Mouse (Mus musculus): Measurements from ENCODE around the gene Klhdc8b. TPM values are rescaled to one million over a fixed set of nuclear protein-coding genes. Genes with fewer than 3 reads are reported as not detected.

Gene Klhdc8b
- polyA plus RNA-seq, 1 experiment from 2014 or later, result 32.5 TPM

GRCm38 (mm10) chr9:108456953-108457352, 4.4 kb downstream of the Klhdc8b start:
- no peaks in the 10 kb centered on the region for H3K9me3 ChIP-seq
- peaks cover 31% of the 10 kb centered on the region for H3K4me1 ChIP-seq
- no peaks in the 10 kb centered on the region for H3K36me3 ChIP-seq
- H3K4me3 ChIP-seq, result no peak overlapping the region
- ATAC-seq (ENCODE audit: insufficient number of reproducible peaks, low FRiP score, low TSS enrichment, low read depth), result no peak
- no peak overlapping the region for H3K27ac ChIP-seq
- 86% methylated on average over 10 of the region's 10 CpGs for WGBS
- no peak overlapping the region for H3K4me2 ChIP-seq
- no peak overlapping the region for H3K9ac ChIP-seq
- no peaks in the 10 kb centered on the region for H3K27me3 ChIP-seq

GRCm38 (mm10) chr9:108455747-108456571, 5.4 kb downstream of the Klhdc8b start:
- no peak overlapping the region for H3K4me3 ChIP-seq
- H3K9me3 ChIP-seq, result no peaks in the 10 kb centered on the region
- H3K4me1 ChIP-seq, result peaks cover 31% of the 10 kb centered on the region
- ATAC-seq (ENCODE audit: insufficient number of reproducible peaks, low FRiP score, low TSS enrichment, low read depth), result no peak
- no peak overlapping the region for H3K9ac ChIP-seq
- H3K27me3 ChIP-seq, result no peaks in the 10 kb centered on the region
- H3K4me2 ChIP-seq, result no peak overlapping the region
- 74% methylated on average over 12 of the region's 12 CpGs for WGBS
- no peaks in the 10 kb centered on the region for H3K36me3 ChIP-seq
- no peak overlapping the region for H3K27ac ChIP-seq

- H3K4me3 ChIP-seq, result no peak overlapping the region
- no peaks in the 10 kb centered on the region for H3K36me3 ChIP-seq
- no peaks in the 10 kb centered on the region for H3K9me3 ChIP-seq
- 85% methylated on average over 6 of the region's 6 CpGs for WGBS
- peaks cover 40% of the 10 kb centered on the region for H3K4me1 ChIP-seq
- no peak overlapping the region for H3K4me2 ChIP-seq
- no peak overlapping the region for H3K9ac ChIP-seq
- no peaks in the 10 kb centered on the region for H3K27me3 ChIP-seq
- no peak overlapping the region for H3K27ac ChIP-seq
- ATAC-seq (ENCODE audit: insufficient number of reproducible peaks, low FRiP score, low TSS enrichment, low read depth), result no peak
These were observed 7.0 kb downstream of the Klhdc8b start for GRCm38 (mm10) chr9:108454429-108454828.

- WGBS, result 65% methylated on average over 4 of the region's 4 CpGs
- Histone ChIP-seq H3K36me3 (peaks cover 9% of the 10 kb centered on the region), H3K27ac (peak overlapping the region; percentile 92), H3K4me2 (peak overlapping the region; percentile 90), H3K9ac (peak overlapping the region; percentile 76), H3K27me3 (no peaks in the 10 kb centered on the region), H3K4me1 (peaks cover 43% of the 10 kb centered on the region), H3K4me3 (peak overlapping the region; percentile 66; the same call in 1 of the 2 replicates), H3K9me3 (no peaks in the 10 kb centered on the region)
- ATAC-seq (ENCODE audit: insufficient number of reproducible peaks, low FRiP score, low TSS enrichment, low read depth), result no peak
These were observed 7.9 kb downstream of the Klhdc8b start for GRCm38 (mm10) chr9:108453458-108453857.

DNA sequence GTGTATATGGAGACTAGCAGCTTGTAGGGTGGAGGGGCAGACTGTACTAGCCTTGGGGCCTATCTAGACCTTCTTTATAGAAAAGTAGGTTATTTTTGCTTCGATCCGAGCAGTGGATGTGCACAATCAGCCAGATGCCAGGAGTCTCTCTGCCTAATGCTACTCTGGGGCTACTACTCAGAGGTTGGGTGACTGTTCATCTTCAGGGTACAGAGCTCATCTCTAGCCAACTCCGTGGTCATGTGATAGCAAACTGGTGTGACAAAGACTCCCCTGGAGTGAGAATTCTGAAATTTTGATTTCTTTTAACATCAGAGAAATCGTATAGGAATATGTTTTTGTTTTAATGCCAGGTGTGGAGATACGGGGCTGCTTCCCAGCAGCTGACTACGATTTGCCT, 8.5 kb downstream of the Klhdc8b start:
- peak overlapping the region; percentile 66 for H3K4me3 ChIP-seq
- H3K4me2 ChIP-seq, result peak overlapping the region; percentile 90
- peaks cover 43% of the 10 kb centered on the region for H3K4me1 ChIP-seq
- peaks cover 14% of the 10 kb centered on the region for H3K36me3 ChIP-seq
- no peaks in the 10 kb centered on the region for H3K27me3 ChIP-seq
- H3K9me3 ChIP-seq, result no peaks in the 10 kb centered on the region
- peak overlapping the region; percentile 92 for H3K27ac ChIP-seq
- ATAC-seq (ENCODE audit: insufficient number of reproducible peaks, low FRiP score, low TSS enrichment, low read depth), result no peak; the same call in 1 of the 2 replicates
- WGBS, result 24% methylated on average over 6 of the region's 6 CpGs
- H3K9ac ChIP-seq, result peak overlapping the region; percentile 76

GRCm38 (mm10) chr9:108452291-108452906, 9.0 kb downstream of the Klhdc8b start:
- WGBS, result under 1% methylated on average over 40 of the region's 40 CpGs
- H3K9me3 ChIP-seq, result no peaks in the 10 kb centered on the region
- H3K4me2 ChIP-seq, result peak overlapping the region; percentile 90
- peaks cover 43% of the 10 kb centered on the region for H3K4me1 ChIP-seq
- H3K4me3 ChIP-seq, result peak overlapping the region; percentile 66
- no peaks in the 10 kb centered on the region for H3K27me3 ChIP-seq
- H3K36me3 ChIP-seq, result peaks cover 19% of the 10 kb centered on the region
- H3K27ac ChIP-seq, result peak overlapping the region; percentile 92
- peak overlapping the region; percentile 76 for H3K9ac ChIP-seq
- peak; percentile 91 for ATAC-seq (ENCODE audit: insufficient number of reproducible peaks, low FRiP score, low TSS enrichment, low read depth)

GRCm38 (mm10) chr9:108451519-108452160, 9.7 kb downstream of the Klhdc8b start:
- peak overlapping the region; percentile 92 for H3K27ac ChIP-seq

GRCm38 (mm10) chr9:108451170-108451493, 10.2 kb downstream of the Klhdc8b start:
- H3K9me3 ChIP-seq, result no peaks in the 10 kb centered on the region
- peak overlapping the region; percentile 66 for H3K4me3 ChIP-seq
- 82% methylated on average over 6 of the region's 6 CpGs for WGBS
- H3K36me3 ChIP-seq, result peaks cover 20% of the 10 kb centered on the region
- peaks cover 43% of the 10 kb centered on the region for H3K4me1 ChIP-seq
- peak overlapping the region; percentile 90 for H3K4me2 ChIP-seq
- ATAC-seq (ENCODE audit: insufficient number of reproducible peaks, low FRiP score, low TSS enrichment, low read depth), result no peak
- H3K27me3 ChIP-seq, result no peaks in the 10 kb centered on the region
- no peak overlapping the region for H3K27ac ChIP-seq
- no peak overlapping the region for H3K9ac ChIP-seq

More at GRCm38 (mm10) chr9:108451519-108452160, 9.7 kb downstream of the Klhdc8b start:
- H3K4me1 ChIP-seq, result peaks cover 43% of the 10 kb centered on the region
- H3K9ac ChIP-seq, result peak overlapping the region; percentile 76
- H3K4me3 ChIP-seq, result peak overlapping the region; percentile 66
- no peaks in the 10 kb centered on the region for H3K27me3 ChIP-seq
- H3K9me3 ChIP-seq, result no peaks in the 10 kb centered on the region
- H3K36me3 ChIP-seq, result peaks cover 20% of the 10 kb centered on the region
- 40% methylated on average over 6 of the region's 6 CpGs for WGBS
- H3K4me2 ChIP-seq, result peak overlapping the region; percentile 90
- ATAC-seq (ENCODE audit: insufficient number of reproducible peaks, low FRiP score, low TSS enrichment, low read depth), result no peak

DNA sequence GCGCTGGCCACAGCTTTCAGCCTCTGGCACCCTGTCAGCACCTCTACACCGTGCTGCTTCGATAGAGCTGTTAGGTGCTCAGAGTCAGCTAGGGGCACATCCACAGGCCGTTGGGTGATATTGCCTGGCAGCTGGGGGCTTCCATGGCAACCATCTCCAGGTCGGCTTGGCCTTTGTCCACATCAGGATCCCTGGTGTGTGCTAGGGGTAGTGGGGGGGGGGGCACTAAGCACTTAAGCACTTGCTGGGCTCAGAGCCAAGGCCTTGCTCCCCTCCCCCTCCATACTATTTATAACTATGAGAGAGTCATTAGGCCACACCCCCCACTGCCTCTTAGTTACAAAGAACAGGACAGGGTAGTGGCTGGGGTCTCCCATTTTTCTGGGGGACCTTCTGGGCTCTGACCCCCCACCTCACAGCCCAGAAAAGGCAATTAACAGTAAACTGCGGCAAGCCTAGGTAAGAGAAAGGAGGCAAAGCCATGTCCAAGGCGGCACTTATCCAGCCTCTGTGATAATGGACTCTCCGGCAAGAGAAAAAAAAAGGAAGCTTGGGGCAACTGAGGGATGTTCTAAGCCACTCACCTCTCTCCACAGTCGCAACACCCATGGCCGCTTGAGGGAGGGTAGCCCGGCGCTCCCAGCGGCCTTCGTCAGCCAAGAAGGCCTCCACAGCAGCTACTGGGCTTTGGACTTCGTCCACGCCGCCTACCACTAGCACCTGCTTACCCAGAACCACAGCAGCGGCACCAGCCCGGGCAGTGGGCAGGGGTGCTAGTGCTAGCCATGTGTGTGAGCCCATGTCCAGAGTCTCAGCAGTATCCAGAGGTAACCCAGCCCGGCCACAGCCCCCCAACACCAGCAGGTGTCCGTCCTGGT, 10.8 kb downstream of the Klhdc8b start:
- H3K4me2 ChIP-seq, result peak overlapping the region; percentile 90
- H3K9me3 ChIP-seq, result no peaks in the 10 kb centered on the region
- whole genome bisulfite sequencing, result 64% methylated on average over 21 of the region's 21 CpGs
- peaks cover 20% of the 10 kb centered on the region for H3K36me3 ChIP-seq
- H3K4me3 ChIP-seq, result peak overlapping the region; percentile 66
- peak overlapping the region; percentile 24; the same call in 1 of the 2 replicates for H3K27ac ChIP-seq
- peaks cover 47% of the 10 kb centered on the region for H3K4me1 ChIP-seq
- no peak overlapping the region for H3K9ac ChIP-seq
- H3K27me3 ChIP-seq, result no peaks in the 10 kb centered on the region
- ATAC-seq (ENCODE audit: insufficient number of reproducible peaks, low FRiP score, low TSS enrichment, low read depth), result no peak

GRCm38 (mm10) chr9:108449860-108450259, 11.5 kb downstream of the Klhdc8b start:
- no peaks in the 10 kb centered on the region for H3K27me3 ChIP-seq
- WGBS, result 48% methylated on average over 4 of the region's 4 CpGs
- H3K9ac ChIP-seq, result no peak overlapping the region
- H3K4me3 ChIP-seq, result no peak overlapping the region
- H3K27ac ChIP-seq, result no peak overlapping the region; the same call in 1 of the 2 replicates
- ATAC-seq (ENCODE audit: insufficient number of reproducible peaks, low FRiP score, low TSS enrichment, low read depth), result no peak
- H3K36me3 ChIP-seq, result peaks cover 20% of the 10 kb centered on the region
- H3K9me3 ChIP-seq, result no peaks in the 10 kb centered on the region
- H3K4me2 ChIP-seq, result peak overlapping the region; percentile 90
- H3K4me1 ChIP-seq, result peaks cover 50% of the 10 kb centered on the region

GRCm38 (mm10) chr9:108445125-108445524, 16.3 kb downstream of the Klhdc8b start:
- WGBS, result 61% methylated on average over 9 of the region's 9 CpGs
- Histone ChIP-seq H3K9ac (no peak overlapping the region), H3K27ac (no peak overlapping the region), H3K4me1 (peaks cover 24% of the 10 kb centered on the region), H3K9me3 (no peaks in the 10 kb centered on the region), H3K4me2 (no peak overlapping the region), H3K4me3 (no peak overlapping the region), H3K36me3 (peaks cover 20% of the 10 kb centered on the region), H3K27me3 (no peaks in the 10 kb centered on the region)
- no peak for ATAC-seq (ENCODE audit: insufficient number of reproducible peaks, low FRiP score, low TSS enrichment, low read depth)
